Mouse (Mus musculus) forebrain, postnatal 0 days (tissue): ENCODE measurements around the gene Trim62. TPM values are rescaled to one million over a fixed set of nuclear protein-coding genes. Genes with fewer than 3 reads are reported as not detected.

Experiments used
- ATAC-seq: fragments of 200-750 bp; cut with Nextera tagmentation; 2 replicates; pipeline ENCODE4 v1.8.0; 2017; ENCODE audit warnings: mild to moderate bottlenecking, moderate library complexity
- DNase-seq: peaks from one replicate; pipeline ENCODE4 v3.0.0-alpha.2; 2015
- H3K27ac ChIP-seq: fragments of 300-500 bp; sonication (generic); 2 replicates; pipeline ENCODE4 v1.5.1; 2014; ENCODE audit warnings: low read depth, mild to moderate bottlenecking, antibody characterized with exemption, low read length, moderate library complexity, mixed read lengths
- H3K27me3 ChIP-seq: fragments of 300-500 bp; sonication (generic); 2 replicates; pipeline ENCODE4 v1.6.1; 2014; ENCODE audit warnings: mild to moderate bottlenecking, low read length, mixed read lengths; ENCODE audit not compliant: insufficient read depth
- H3K36me3 ChIP-seq: fragments of 300-500 bp; sonication (generic); 2 replicates; pipeline ENCODE4 v1.6.1; 2014; ENCODE audit warnings: mild to moderate bottlenecking, moderate library complexity; ENCODE audit not compliant: insufficient read depth
- H3K4me1 ChIP-seq: fragments of 300-500 bp; sonication (generic); 2 replicates; pipeline ENCODE4 v1.6.1; 2014; ENCODE audit warnings: antibody characterized with exemption; ENCODE audit not compliant: insufficient read depth
- H3K4me2 ChIP-seq: fragments of 300-500 bp; sonication (generic); 2 replicates; pipeline ENCODE4 v1.6.1; 2014; ENCODE audit warnings: low read depth, mild to moderate bottlenecking, moderate library complexity
- H3K4me3 ChIP-seq: fragments of 300-500 bp; sonication (generic); 2 replicates; pipeline ENCODE4 v1.5.1; 2014; ENCODE audit warnings: low read depth, low read length, mixed read lengths
- H3K9ac ChIP-seq: fragments of 300-500 bp; sonication (generic); 2 replicates; pipeline ENCODE4 v1.6.1; 2014; ENCODE audit warnings: mild to moderate bottlenecking
- H3K9me3 ChIP-seq: fragments of 300-500 bp; sonication (generic); 2 replicates; pipeline ENCODE4 v1.6.1; 2016; ENCODE audit warnings: low read length
- CTCF ChIP-seq: sonication (generic); IDR thresholded peaks from 2 replicates; pipeline ENCODE4 v1.5.1; 2016; ENCODE audit warnings: antibody characterized with exemption, control low read depth, low read depth
- WGBS: fragments of 180-500 bp; shearing (Covaris S2); extraction: QIAGEN DNeasy Blood & Tissue Kit; methylation state at CpG from one replicate; pipeline ENCODE4 v1.1.7; 2014; 5-methylcytosine and 5-hydroxymethylcytosine counted together
- polyA plus RNA-seq: library from polyadenylated mRNA; unstranded; fragments of >200 nt; fragmentation: Nextera tagmentation; extraction: Ambion mirVana; gene quantifications from 2 replicates; pipeline ENCODE4 v1.2.1, GENCODE M21; 2015
- total RNA-seq: library from RNA; depleted of rRNA; stranded (reverse); fragments of >200 nt; gene quantifications from 2 replicates; pipeline ENCODE4 v1.2.3, GENCODE M21; 2014

The Trim62 gene
- total and polyA plus RNA-seq, 2 experiments from 2014 or later = 15.7 to 20.4 TPM

GRCm38 (mm10) chr4:128858878-128859277 lies 24.5 kb upstream of the Trim62 start:
- Histone ChIP-seq H3K9ac (no peak overlapping the region), H3K9me3 (no peaks in the 10 kb centered on the region), H3K4me2 (no peak overlapping the region), H3K4me1 (no peaks in the 10 kb centered on the region), H3K36me3 (no peaks in the 10 kb centered on the region), H3K27ac (no peak overlapping the region), H3K27me3 (no peaks in the 10 kb centered on the region), H3K4me3 (no peak overlapping the region)
- no peak for DNase-seq
- TF ChIP-seq CTCF = peak; percentile 46
- WGBS = 66% methylated on average over 4 of the region's 4 CpGs
- ATAC-seq = no peak

GRCm38 (mm10) chr4:128872992-128873391 lies 10.4 kb upstream of the Trim62 start:
- WGBS = 22% methylated on average over 19 of the region's 19 CpGs
- H3K9ac ChIP-seq = no peak overlapping the region

GRCm38 (mm10) chr4:128874062-128874461 lies 9.3 kb upstream of the Trim62 start:
- Histone ChIP-seq H3K4me1 (no peaks in the 10 kb centered on the region; the same call in 1 of the 2 replicates), H3K4me3 (no peak overlapping the region), H3K9ac (no peak overlapping the region), H3K27ac (no peak overlapping the region), H3K27me3 (no peaks in the 10 kb centered on the region), H3K9me3 (no peaks in the 10 kb centered on the region), H3K36me3 (no peaks in the 10 kb centered on the region), H3K4me2 (no peak overlapping the region)
- no peak for ATAC-seq
- no peak for TF ChIP-seq CTCF
- DNase-seq = no peak
- 95% methylated on average over 17 of the region's 17 CpGs for WGBS

More at GRCm38 (mm10) chr4:128872992-128873391, 10.4 kb upstream of the Trim62 start:
- Histone ChIP-seq H3K9me3 (no peaks in the 10 kb centered on the region), H3K4me1 (no peaks in the 10 kb centered on the region; the same call in 1 of the 2 replicates), H3K27ac (peak overlapping the region; percentile 69), H3K36me3 (no peaks in the 10 kb centered on the region), H3K4me3 (0 out of 2 replicates have a peak overlapping the region, but pooled peaks have one; percentile 4), H3K27me3 (no peaks in the 10 kb centered on the region), H3K4me2 (peak overlapping the region; percentile 32)
- no peak for TF ChIP-seq CTCF
- ATAC-seq (peak; percentile 95), DNase-seq (peak; percentile 89)

GRCm38 (mm10) chr4:128875439-128875838 lies 7.9 kb upstream of the Trim62 start:
- no peaks in the 10 kb centered on the region for H3K36me3 ChIP-seq
- H3K27me3 ChIP-seq = no peaks in the 10 kb centered on the region
- no peaks in the 10 kb centered on the region; the same call in 1 of the 2 replicates for H3K4me1 ChIP-seq
- WGBS = 92% methylated on average over 11 of the region's 11 CpGs
- H3K4me2 ChIP-seq = no peak overlapping the region
- H3K9ac ChIP-seq = no peak overlapping the region
- no peak overlapping the region for H3K4me3 ChIP-seq
- TF ChIP-seq CTCF = no peak
- ATAC-seq = no peak
- H3K9me3 ChIP-seq = no peaks in the 10 kb centered on the region
- H3K27ac ChIP-seq = no peak overlapping the region
- no peak for DNase-seq

- TF ChIP-seq CTCF = no peak
- H3K27me3 ChIP-seq = 0 out of 2 replicates have a peak, but pooled peaks cover 3% of the 10 kb centered on the region
- H3K9me3 ChIP-seq = 0 out of 2 replicates have a peak, but pooled peaks cover 3% of the 10 kb centered on the region
- DNase-seq (no peak), ATAC-seq (peak; percentile 35)
- no peak overlapping the region for H3K9ac ChIP-seq
- 7% methylated on average over 6 of the region's 6 CpGs for WGBS
- H3K27ac ChIP-seq = 0 out of 2 replicates have a peak overlapping the region, but pooled peaks have one; percentile 15
- no peaks in the 10 kb centered on the region for H3K36me3 ChIP-seq
- no peaks in the 10 kb centered on the region; the same call in 1 of the 2 replicates for H3K4me1 ChIP-seq
- H3K4me2 ChIP-seq = no peak overlapping the region
- H3K4me3 ChIP-seq = no peak overlapping the region
Observed at GRCm38 (mm10) chr4:128877520-128877919, 5.9 kb upstream of the Trim62 start.

- Histone ChIP-seq H3K4me2 (no peak overlapping the region), H3K27me3 (0 out of 2 replicates have a peak, but pooled peaks cover 3% of the 10 kb centered on the region), H3K4me3 (no peak overlapping the region), H3K27ac (no peak overlapping the region), H3K9ac (no peak overlapping the region), H3K9me3 (0 out of 2 replicates have a peak, but pooled peaks cover 3% of the 10 kb centered on the region), H3K4me1 (no peaks in the 10 kb centered on the region), H3K36me3 (no peaks in the 10 kb centered on the region)
- DNase-seq (no peak), ATAC-seq (no peak)
- TF ChIP-seq CTCF = no peak
- 7% methylated on average over 13 of the region's 13 CpGs for WGBS
Observed at GRCm38 (mm10) chr4:128878901-128879491, 4.4 kb upstream of the Trim62 start.
